Mouse (Mus musculus): ENCODE data around the gene Smim6.

- TF ChIP-seq BHLHE40 (IDR thresholded peaks at IDR 0.05; ENCODE audit: borderline replicate concordance, low read depth, low read length) (no peak), CTCF (IDR thresholded peaks at IDR 0.05 in 2 of 3, conservative IDR thresholded peaks at IDR 0.05 in 1 of 3; ENCODE audit: control insufficient read depth in 1 of 3, insufficient read depth in 1 of 3, low read depth in 2 of 3, low read length in 3 of 3, poor library complexity in 1 of 3, severe bottlenecking in 1 of 3) (no peak), MXI1 (IDR thresholded peaks at IDR 0.05; ENCODE audit: low read depth, low read length) (no peak), SMC3 (IDR thresholded peaks at IDR 0.05; ENCODE audit: low read depth, low read length) (no peak), NRF1 (IDR thresholded peaks at IDR 0.05; ENCODE audit: insufficient read depth, low read depth, low read length, poor library complexity, severe bottlenecking) (no peak), ELF1 (IDR thresholded peaks at IDR 0.05; ENCODE audit: low read depth, low read length) (no peak), POLR2A (IDR thresholded peaks at IDR 0.05; ENCODE audit: control insufficient read depth in 1 of 2, insufficient read depth in 1 of 2, low read depth in 1 of 2, low read length in 2 of 2, poor library complexity in 1 of 2) (0 out of 4 replicates have a peak, but pooled peaks of 1 of the 2 experiments have one; percentile 7), POLR2AphosphoS5 (IDR thresholded peaks at IDR 0.05; ENCODE audit: borderline replicate concordance, low read depth, low read length) (no peak), RAD21 (IDR thresholded peaks at IDR 0.05; ENCODE audit: low read depth, low read length) (no peak), SIN3A (IDR thresholded peaks at IDR 0.05; ENCODE audit: low read length) (no peak), ZC3H11A (IDR thresholded peaks at IDR 0.05; ENCODE audit: low read depth, low read length) (no peak), MAFK (IDR thresholded peaks at IDR 0.05; ENCODE audit: borderline replicate concordance, low read depth, low read length) (no peak)
Measured at GRCm38 (mm10) chr11:115902177-115902576, 9.6 kb upstream of the Smim6 start.

Measured in MEL (cell line).